Comparison of ENCODE assay signal across 8 mouse cellular contexts in the genomic region with DNA sequence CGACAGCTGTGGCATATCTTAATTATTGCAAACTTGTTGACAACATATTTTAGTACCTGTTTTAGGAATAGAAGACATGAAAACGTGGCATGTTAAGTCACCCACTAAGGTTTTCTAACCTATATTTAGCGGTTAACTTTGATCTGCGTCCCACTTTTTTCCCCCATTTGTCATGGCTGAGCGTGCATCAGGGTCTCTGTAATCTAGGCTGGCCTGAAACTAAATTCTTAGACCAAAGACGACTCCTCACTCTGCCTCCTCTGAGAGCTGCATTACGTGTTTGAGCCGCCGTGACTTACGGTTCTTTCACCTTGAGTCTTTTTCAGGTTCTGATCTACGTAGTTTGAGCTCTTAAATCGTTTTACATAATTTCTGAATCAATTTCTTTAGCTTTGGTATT. TPM values are rescaled to one million over a fixed set of nuclear protein-coding genes. Genes with fewer than 3 reads are reported as not detected.
DNase-seq lines count a peak whose midpoint lies in the region; ATAC-seq and TF ChIP-seq lines count a peak whose summit lies in the region.

No protein-coding gene starts in this region.

- TF ChIP-seq RAD21 in CH12.LX (IDR thresholded peaks at IDR 0.05; ENCODE audit: low read depth, low read length): no peak

- dilution Hi-C loops in CH12.LX (cut with MboI; ENCODE audit: extremely low pct_ligation_motif_present, extremely low pct_unique_long_range_greater_than_20kb, low sequenced_read_pairs): no loop called here

- H3K27me3 ChIP-seq in heart, embryonic 11.5 days (ENCODE audit: control insufficient read depth, insufficient read depth, low read length): no peaks in the 10 kb centered on the region
- H3K27me3 ChIP-seq in CH12.LX (replicated peaks): no peaks in the 10 kb centered on the region
- H3K27me3 ChIP-seq in embryonic facial prominence, embryonic 14.5 days (replicated peaks; ENCODE audit: control insufficient read depth, insufficient read depth, low read length): no peaks in the 10 kb centered on the region
- no peaks in the 10 kb centered on the region for H3K27me3 ChIP-seq in limb, embryonic 10.5 days (ENCODE audit: low read depth, poor library complexity, severe bottlenecking)
- H3K27me3 ChIP-seq in neural tube, embryonic 15.5 days (replicated peaks): no peaks in the 10 kb centered on the region

- H3K4me2 ChIP-seq in heart, embryonic 11.5 days: peak overlapping the region; percentile 74
- peak overlapping the region; percentile 70; the same call in 1 of the 2 replicates for H3K4me2 ChIP-seq in CH12.LX (ENCODE audit: insufficient read depth, low read depth, poor library complexity, severe bottlenecking)
- H3K4me2 ChIP-seq in embryonic facial prominence, embryonic 14.5 days (ENCODE audit: low read depth, low read length): peak overlapping the region; percentile 73
- peak overlapping the region; percentile 77 for H3K4me2 ChIP-seq in neural tube, embryonic 15.5 days

- H3K4me3 ChIP-seq in heart, embryonic 11.5 days (ENCODE audit: low read depth, low read length): peak overlapping the region; percentile 98
- H3K4me3 ChIP-seq in CH12.LX (replicated peaks in 1 of 3; ENCODE audit: low read depth in 2 of 3, low read length in 2 of 3, poor library complexity in 1 of 3): peak overlapping the region; percentile 83 to 96 (median 94)
- peak overlapping the region; percentile 92 for H3K4me3 ChIP-seq in embryonic facial prominence, embryonic 14.5 days (ENCODE audit: low read depth, low read length)
- peak overlapping the region; percentile 94 for H3K4me3 ChIP-seq in limb, embryonic 10.5 days
- peak overlapping the region; percentile 77 for H3K4me3 ChIP-seq in neural tube, embryonic 15.5 days (replicated peaks)

- no peak for TF ChIP-seq CTCF in CH12.LX (conservative IDR thresholded peaks at IDR 0.05 in 1 of 2, IDR thresholded peaks at IDR 0.05 in 1 of 2; ENCODE audit: low read depth in 2 of 2, low read length in 2 of 2)

- TF ChIP-seq EP300 in CH12.LX (IDR thresholded peaks at IDR 0.05; ENCODE audit: low read length): no peak

- peak overlapping the region; percentile 100 for H3K9ac ChIP-seq in heart, embryonic 11.5 days (ENCODE audit: low read depth, low read length)
- H3K9ac ChIP-seq in CH12.LX (ENCODE audit: insufficient read depth, low read depth): peak overlapping the region; percentile 57
- peak overlapping the region; percentile 75 for H3K9ac ChIP-seq in embryonic facial prominence, embryonic 14.5 days (ENCODE audit: low read depth, low read length)
- H3K9ac ChIP-seq in neural tube, embryonic 15.5 days (replicated peaks): peak overlapping the region; percentile 71

- H3K27ac ChIP-seq in heart, embryonic 11.5 days (ENCODE audit: low read depth, low read length): peak overlapping the region; percentile 87
- no peak overlapping the region for H3K27ac ChIP-seq in CH12.LX (ENCODE audit: insufficient read depth, low read depth)
- peak overlapping the region; percentile 81 for H3K27ac ChIP-seq in embryonic facial prominence, embryonic 14.5 days (replicated peaks; ENCODE audit: low read depth, low read length)
- H3K27ac ChIP-seq in limb, embryonic 10.5 days: peak overlapping the region; percentile 99
- peak overlapping the region; percentile 80 for H3K27ac ChIP-seq in neural tube, embryonic 15.5 days (replicated peaks)

- peaks cover 17% of the 10 kb centered on the region for H3K36me3 ChIP-seq in heart, embryonic 11.5 days (ENCODE audit: control insufficient read depth, insufficient read depth, low read length)
- peaks cover 45 to 63% of the 10 kb centered on the region in 2 experiments for H3K36me3 ChIP-seq in CH12.LX (replicated peaks in 1 of 2; ENCODE audit: control insufficient read depth in 1 of 2, insufficient read depth in 1 of 2, low read length in 1 of 2)
- peaks cover 59% of the 10 kb centered on the region for H3K36me3 ChIP-seq in embryonic facial prominence, embryonic 14.5 days (ENCODE audit: control insufficient read depth, insufficient read depth, low read length)
- H3K36me3 ChIP-seq in limb, embryonic 10.5 days: peaks cover 66% of the 10 kb centered on the region
- peaks cover 46% of the 10 kb centered on the region for H3K36me3 ChIP-seq in neural tube, embryonic 15.5 days

- ATAC-seq in heart, embryonic 11.5 days (replicated peaks; ENCODE audit: insufficient number of reproducible peaks, low FRiP score, low TSS enrichment): no peak
- peak; percentile 41 for ATAC-seq in embryonic facial prominence, embryonic 14.5 days (ENCODE audit: low read depth)
- peak; percentile 62; the same call in 1 of the 2 replicates for ATAC-seq in neural tube, embryonic 15.5 days (ENCODE audit: low FRiP score)

- 0 out of 2 replicates have a peak, but pooled peaks cover 4% of the 10 kb centered on the region for H3K4me1 ChIP-seq in heart, embryonic 11.5 days (ENCODE audit: control insufficient read depth, insufficient read depth, low read length)
- peaks cover 0 to 27% of the 10 kb centered on the region in 2 experiments; a peak in 2 of 4 replicates for H3K4me1 ChIP-seq in CH12.LX (ENCODE audit: control insufficient read depth in 1 of 2, insufficient read depth in 2 of 2)
- H3K4me1 ChIP-seq in embryonic facial prominence, embryonic 14.5 days (ENCODE audit: control insufficient read depth, insufficient read depth, low read length): peaks cover 11% of the 10 kb centered on the region
- peaks cover 16% of the 10 kb centered on the region; the same call in 1 of the 2 replicates for H3K4me1 ChIP-seq in limb, embryonic 10.5 days
- H3K4me1 ChIP-seq in neural tube, embryonic 15.5 days: peaks cover 30% of the 10 kb centered on the region

- DNase-seq in heart, adult 8-10 months (ENCODE audit: low spot score): no peak
- DNase-seq in CH12.LX (ENCODE audit: extremely low read depth): peak; percentile 49
- peak; percentile 60 for DNase-seq in embryonic facial prominence, embryonic 14.5 days (ENCODE audit: low spot score)
- DNase-seq in limb, embryonic 10.5 days (ENCODE audit: low spot score): no peak
- DNase-seq in left cerebral cortex, adult 18-20 months (ENCODE audit: low spot score in 2 of 2): no peak
- no peak for DNase-seq in urinary bladder, postnatal 36 days (ENCODE audit: low spot score in 2 of 2)

- peaks cover 38% of the 10 kb centered on the region for H3K79me2 ChIP-seq in CH12.LX (replicated peaks; ENCODE audit: control insufficient read depth, extremely low read depth, insufficient read depth, poor library complexity, severe bottlenecking)

- WGBS in heart, embryonic 11.5 days (ENCODE audit: insufficient replicate concordance): 5% methylated on average over 12 of the region's 12 CpGs
- WGBS in embryonic facial prominence, embryonic 14.5 days: 2% methylated on average over 12 of the region's 12 CpGs
- 5% methylated on average over 12 of the region's 12 CpGs for WGBS in limb, embryonic 10.5 days
- WGBS in neural tube, embryonic 15.5 days: 4% methylated on average over 12 of the region's 12 CpGs

- H3K9me3 ChIP-seq in heart, embryonic 11.5 days (replicated peaks; ENCODE audit: control insufficient read depth, low read length): no peaks in the 10 kb centered on the region
- no peaks in the 10 kb centered on the region for H3K9me3 ChIP-seq in CH12.LX (replicated peaks; ENCODE audit: low read length)
- no peaks in the 10 kb centered on the region for H3K9me3 ChIP-seq in embryonic facial prominence, embryonic 14.5 days (ENCODE audit: control insufficient read depth, low read length)
- H3K9me3 ChIP-seq in limb, embryonic 10.5 days (replicated peaks): no peaks in the 10 kb centered on the region
- no peaks in the 10 kb centered on the region for H3K9me3 ChIP-seq in neural tube, embryonic 15.5 days (replicated peaks)

- TF ChIP-seq POLR2A in CH12.LX (IDR thresholded peaks at IDR 0.05; ENCODE audit: low read depth, low read length): no peak

- in situ Hi-C loops in CH12.LX (cut with MboI; ENCODE audit: low pct_ligation_motif_present, low pct_unique_long_range_greater_than_20kb, low sequenced_read_pairs): loop anchor here (10.0 kb wide), 1 partner anchor 303 kb away; a partner anchor contains a TSS

RNA-seq across cellular contexts. Expression of a gene that starts 0.5 kb away (rescaled TPM):
- 55.2 and 56.2 TPM in 2 replicates for polyA plus RNA-seq in heart, embryonic 11.5 days (2014; fragmentation: Nextera tagmentation; extraction: Ambion mirVana)
- 10 to 100 TPM; 48.0 to 56.8 (median 54.2) TPM for total RNA-seq in heart, adult 8-10 months (2022)
- total RNA-seq in CH12.LX (2012; rRNA removed) (34.6 and 38.9 TPM in 2 replicates), CH12.LX (2014; rRNA removed) (57.7 and 66.4 TPM in 2 replicates)
- polyA plus RNA-seq in CH12.LX (2012; ENCODE audit: insufficient read length, low read depth): 52.6 and 54.6 TPM in 2 replicates
- 60.8 and 61.2 TPM in 2 replicates for polyA plus RNA-seq in embryonic facial prominence, embryonic 14.5 days (2014; fragmentation: Nextera tagmentation; extraction: Ambion mirVana)
- polyA plus RNA-seq in limb, embryonic 10.5 days (2016; fragmentation: Nextera tagmentation; extraction: Ambion mirVana): 71.3 and 75.6 TPM in 2 replicates
- polyA plus RNA-seq in neural tube, embryonic 15.5 days (2015; fragmentation: Nextera tagmentation; extraction: Ambion mirVana): 61.1 and 63.4 TPM in 2 replicates
- total RNA-seq in left cerebral cortex, adult 18-20 months (2021): 10 to 100 TPM; 32.4 to 34.3 TPM

RNA-seq across cellular contexts. Expression of a gene that starts 0.5 kb away (rescaled TPM):
- 708 and 716 TPM in 2 replicates for polyA plus RNA-seq in heart, embryonic 11.5 days (2014; fragmentation: Nextera tagmentation; extraction: Ambion mirVana)
- 100 to 1,000 TPM; 607 to 701 (median 666) TPM for total RNA-seq in heart, adult 8-10 months (2022)
- total RNA-seq in CH12.LX (2012; rRNA removed) (2,286 and 2,418 TPM in 2 replicates), CH12.LX (2014; rRNA removed) (3,292 and 3,671 TPM in 2 replicates)
- polyA plus RNA-seq in CH12.LX (2012; ENCODE audit: insufficient read length, low read depth): 1,001 and 1,107 TPM in 2 replicates
- polyA plus RNA-seq in embryonic facial prominence, embryonic 14.5 days (2014; fragmentation: Nextera tagmentation; extraction: Ambion mirVana): 1,224 and 1,226 TPM in 2 replicates
- 991 and 1,125 TPM in 2 replicates for polyA plus RNA-seq in limb, embryonic 10.5 days (2016; fragmentation: Nextera tagmentation; extraction: Ambion mirVana)
- polyA plus RNA-seq in neural tube, embryonic 15.5 days (2015; fragmentation: Nextera tagmentation; extraction: Ambion mirVana): 545 and 687 TPM in 2 replicates
- total RNA-seq in left cerebral cortex, adult 18-20 months (2021): 100 to 1,000 TPM; 812 to 869 TPM

RNA-seq across cellular contexts. Expression of a gene that starts 43.6 kb away (rescaled TPM):
- 0.07 and 0.29 TPM in 2 replicates for polyA plus RNA-seq in heart, embryonic 11.5 days (2014; fragmentation: Nextera tagmentation; extraction: Ambion mirVana)
- total RNA-seq in heart, adult 8-10 months (2022): under 1 TPM in 1 of 4 experiments, not detected in 3; 0.20 TPM
- total RNA-seq in CH12.LX (2012; rRNA removed): not detected in 2 replicates
- not detected in 2 replicates for total RNA-seq in CH12.LX (2014; rRNA removed)
- polyA plus RNA-seq in CH12.LX (2012; ENCODE audit: insufficient read length, low read depth): not detected in 2 replicates
- polyA plus RNA-seq in embryonic facial prominence, embryonic 14.5 days (2014; fragmentation: Nextera tagmentation; extraction: Ambion mirVana): 0.30 and 0.65 TPM in 2 replicates
- 0.08 TPM in 1 of 2 replicates, not detected in the other for polyA plus RNA-seq in limb, embryonic 10.5 days (2016; fragmentation: Nextera tagmentation; extraction: Ambion mirVana)
- 0.15 TPM in 1 of 2 replicates, not detected in the other for polyA plus RNA-seq in neural tube, embryonic 15.5 days (2015; fragmentation: Nextera tagmentation; extraction: Ambion mirVana)
- under 1 TPM; 0.40 to 0.42 TPM for total RNA-seq in left cerebral cortex, adult 18-20 months (2021)

RNA-seq across cellular contexts. Expression of a gene that starts 44.0 kb away (rescaled TPM):
- polyA plus RNA-seq in heart, embryonic 11.5 days (2014; fragmentation: Nextera tagmentation; extraction: Ambion mirVana): 91.0 and 94.9 TPM in 2 replicates
- 10 to 100 TPM; 11.3 to 13.9 (median 12.7) TPM for total RNA-seq in heart, adult 8-10 months (2022)
- total RNA-seq in CH12.LX (2012; rRNA removed) (8.9 and 9.8 TPM in 2 replicates), CH12.LX (2014; rRNA removed) (40.3 and 45.7 TPM in 2 replicates)
- polyA plus RNA-seq in CH12.LX (2012; ENCODE audit: insufficient read length, low read depth): 37.7 and 38.0 TPM in 2 replicates
- 119 and 125 TPM in 2 replicates for polyA plus RNA-seq in embryonic facial prominence, embryonic 14.5 days (2014; fragmentation: Nextera tagmentation; extraction: Ambion mirVana)
- 75.3 and 87.4 TPM in 2 replicates for polyA plus RNA-seq in limb, embryonic 10.5 days (2016; fragmentation: Nextera tagmentation; extraction: Ambion mirVana)
- polyA plus RNA-seq in neural tube, embryonic 15.5 days (2015; fragmentation: Nextera tagmentation; extraction: Ambion mirVana): 44.1 and 63.4 TPM in 2 replicates
- 10 to 100 TPM; 28.9 to 30.8 TPM for total RNA-seq in left cerebral cortex, adult 18-20 months (2021)

RNA-seq across cellular contexts. Expression of a gene that starts 56.3 kb away (rescaled TPM):
- 72.1 and 73.1 TPM in 2 replicates for polyA plus RNA-seq in heart, embryonic 11.5 days (2014; fragmentation: Nextera tagmentation; extraction: Ambion mirVana)
- total RNA-seq in heart, adult 8-10 months (2022): 10 to 100 TPM; 28.2 to 40.0 (median 37.1) TPM
- 75.5 and 83.1 TPM in 2 replicates for total RNA-seq in CH12.LX (2012; rRNA removed)
- total RNA-seq in CH12.LX (2014; rRNA removed): 62.4 and 64.9 TPM in 2 replicates
- polyA plus RNA-seq in CH12.LX (2012; ENCODE audit: insufficient read length, low read depth): 80.8 and 108 TPM in 2 replicates
- 84.2 and 84.8 TPM in 2 replicates for polyA plus RNA-seq in embryonic facial prominence, embryonic 14.5 days (2014; fragmentation: Nextera tagmentation; extraction: Ambion mirVana)
- polyA plus RNA-seq in limb, embryonic 10.5 days (2016; fragmentation: Nextera tagmentation; extraction: Ambion mirVana): 90.3 and 103 TPM in 2 replicates
- polyA plus RNA-seq in neural tube, embryonic 15.5 days (2015; fragmentation: Nextera tagmentation; extraction: Ambion mirVana): 28.9 and 41.9 TPM in 2 replicates
- 10 to 100 TPM; 24.5 to 32.0 TPM for total RNA-seq in left cerebral cortex, adult 18-20 months (2021)

Comparison
In these comparisons a context has a peak if more than half of its experiments do, and no peak if none do; other contexts are left out.
1. DNase-seq: peak in CH12.LX (single experiment) and embryonic facial prominence, embryonic 14.5 days (single experiment); none in heart, adult 8-10 months (single experiment), limb, embryonic 10.5 days (single experiment), left cerebral cortex, adult 18-20 months (0 of 2) and urinary bladder, postnatal 36 days (0 of 2).
2. Peak in every context shown above with its lines, with median percentiles within 50 percentile points of each other: H3K4me2 ChIP-seq, H3K4me3 ChIP-seq and H3K9ac ChIP-seq.